Mouse (Mus musculus) embryonic facial prominence, embryonic 12.5 days (tissue): ENCODE data around the gene Kcnn4. TPM values are rescaled to one million over a fixed set of nuclear protein-coding genes. Genes with fewer than 3 reads are reported as not detected.
A peak's percentile ranks its signal among the peaks of the same experiment; 100 is the strongest.
"Not testable (repeated sequence)": the region's sequence is repeated elsewhere in the genome, so short reads cannot be mapped to it uniquely, and the experiment has no call there.

Source experiments
- ATAC-seq: fragments of 200-750 bp; cut with Nextera tagmentation; 2 replicates; pipeline ENCODE4 v1.8.0; 2017; ENCODE audit not compliant: insufficient number of reproducible peaks, insufficient read depth, low FRiP score, low TSS enrichment
- H3K27ac ChIP-seq: fragments of 300-500 bp; sonication (generic); 2 replicates; pipeline ENCODE4 v1.5.1; 2016; ENCODE audit warnings: mild to moderate bottlenecking
- H3K27me3 ChIP-seq: fragments of 300-500 bp; sonication (generic); 2 replicates; pipeline ENCODE4 v1.6.1; 2016; ENCODE audit warnings: mild to moderate bottlenecking, moderate library complexity
- H3K36me3 ChIP-seq: fragments of 300-500 bp; sonication (generic); 2 replicates; pipeline ENCODE4 v1.6.1; 2016; ENCODE audit warnings: mild to moderate bottlenecking
- H3K4me1 ChIP-seq: fragments of 300-500 bp; sonication (generic); 2 replicates; pipeline ENCODE4 v1.6.1; 2016
- H3K4me2 ChIP-seq: fragments of 300-500 bp; sonication (generic); replicated peaks from 2 replicates; pipeline ENCODE4 v1.6.1; 2016; ENCODE audit warnings: mild to moderate bottlenecking, moderate library complexity
- H3K4me3 ChIP-seq: fragments of 300-500 bp; sonication (generic); 2 replicates; pipeline ENCODE4 v1.5.1; 2016; ENCODE audit warnings: mild to moderate bottlenecking
- H3K9ac ChIP-seq: fragments of 300-500 bp; sonication (generic); 2 replicates; pipeline ENCODE4 v1.6.1; 2016; ENCODE audit warnings: mild to moderate bottlenecking, moderate library complexity
- H3K9me3 ChIP-seq: fragments of 300-500 bp; sonication (generic); 2 replicates; pipeline ENCODE4 v1.6.1; 2016; ENCODE audit warnings: mild to moderate bottlenecking, moderate library complexity
- WGBS: fragments of 180-500 bp; shearing (Covaris S2); methylation state at CpG from one replicate; pipeline ENCODE4 v1.1.7; 2016; 5-methylcytosine and 5-hydroxymethylcytosine counted together
- polyA plus RNA-seq: library from polyadenylated mRNA; unstranded; fragments of >200 nt; fragmentation: Nextera tagmentation; extraction: Ambion mirVana; gene quantifications from 2 replicates; pipeline ENCODE4 v1.2.1, GENCODE M21; 2016

Gene Kcnn4
- polyA plus RNA-seq, 1 experiment from 2014 or later = 2.0 TPM

DNA sequence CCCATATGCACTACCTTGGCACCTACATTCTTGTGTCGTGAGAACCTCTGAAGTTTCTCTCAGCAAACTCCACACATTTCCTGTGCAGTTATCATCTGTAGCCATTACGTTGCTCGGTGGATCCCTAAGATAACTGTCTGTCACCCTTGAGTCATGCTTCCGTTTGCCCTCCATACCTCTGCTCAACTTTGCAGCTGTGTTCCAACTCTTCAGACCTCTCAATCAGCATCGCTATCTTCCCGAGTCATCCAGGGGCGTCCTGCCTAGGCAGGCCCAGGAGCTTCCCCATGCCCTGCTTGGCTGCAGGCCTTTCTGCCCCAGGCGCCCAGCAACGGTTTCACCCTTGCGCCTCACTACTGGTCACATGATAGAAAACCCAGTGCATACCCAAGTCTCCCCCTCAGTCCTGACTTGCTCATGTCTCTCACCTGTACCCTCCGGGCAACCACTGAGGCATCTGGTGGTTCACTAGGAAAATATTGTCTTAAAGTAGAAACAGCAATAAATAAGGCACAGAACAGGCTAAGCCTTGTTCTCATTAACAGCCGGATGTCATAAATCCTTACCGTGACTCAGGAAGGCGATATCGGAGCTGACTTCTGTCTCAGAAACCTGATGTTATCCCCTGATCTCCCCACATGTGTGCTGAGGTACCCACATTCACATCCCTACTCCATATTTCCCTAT, 24.6 kb downstream of the Kcnn4 start:
- H3K9ac ChIP-seq = no peak overlapping the region
- no peaks in the 10 kb centered on the region for H3K9me3 ChIP-seq
- no peak overlapping the region for H3K27ac ChIP-seq
- H3K4me3 ChIP-seq = no peak overlapping the region
- no peaks in the 10 kb centered on the region for H3K27me3 ChIP-seq
- WGBS = 67% methylated on average over 15 of the region's 15 CpGs
- no peak for ATAC-seq
- H3K36me3 ChIP-seq = no peaks in the 10 kb centered on the region
- no peak overlapping the region for H3K4me2 ChIP-seq
- H3K4me1 ChIP-seq = peaks cover 18% of the 10 kb centered on the region; the same call in 1 of the 2 replicates

DNA sequence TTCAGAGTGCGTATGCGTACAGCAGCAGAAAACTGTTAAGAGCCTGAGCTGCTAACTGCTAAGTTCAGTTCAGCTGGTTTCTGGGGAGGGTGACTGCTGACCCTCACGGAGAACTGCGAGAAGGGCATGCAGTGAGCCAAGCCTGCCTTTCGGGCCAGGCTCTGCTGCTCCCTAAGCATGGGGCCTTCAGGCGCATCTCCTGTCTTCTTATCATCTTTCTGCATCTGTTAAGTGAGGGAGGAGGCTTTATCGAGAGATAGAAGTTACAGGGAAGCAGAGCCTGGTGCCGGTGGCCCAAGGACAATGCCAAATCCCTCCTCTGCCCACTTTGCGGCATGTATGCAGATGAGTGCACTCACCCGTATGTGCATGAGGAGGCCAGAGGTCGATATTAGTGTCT, 26.8 kb downstream of the Kcnn4 start:
- H3K36me3 ChIP-seq = no peaks in the 10 kb centered on the region
- H3K27me3 ChIP-seq = no peaks in the 10 kb centered on the region
- 78% methylated on average over 11 of the region's 11 CpGs for WGBS
- H3K27ac ChIP-seq = no peak overlapping the region
- no peaks in the 10 kb centered on the region for H3K9me3 ChIP-seq
- H3K4me3 ChIP-seq = no peak overlapping the region
- ATAC-seq = no peak
- H3K9ac ChIP-seq = 0 out of 2 replicates have a peak overlapping the region, but pooled peaks have one; percentile 15
- no peak overlapping the region for H3K4me2 ChIP-seq
- peaks cover 4% of the 10 kb centered on the region; the same call in 1 of the 2 replicates for H3K4me1 ChIP-seq

DNA sequence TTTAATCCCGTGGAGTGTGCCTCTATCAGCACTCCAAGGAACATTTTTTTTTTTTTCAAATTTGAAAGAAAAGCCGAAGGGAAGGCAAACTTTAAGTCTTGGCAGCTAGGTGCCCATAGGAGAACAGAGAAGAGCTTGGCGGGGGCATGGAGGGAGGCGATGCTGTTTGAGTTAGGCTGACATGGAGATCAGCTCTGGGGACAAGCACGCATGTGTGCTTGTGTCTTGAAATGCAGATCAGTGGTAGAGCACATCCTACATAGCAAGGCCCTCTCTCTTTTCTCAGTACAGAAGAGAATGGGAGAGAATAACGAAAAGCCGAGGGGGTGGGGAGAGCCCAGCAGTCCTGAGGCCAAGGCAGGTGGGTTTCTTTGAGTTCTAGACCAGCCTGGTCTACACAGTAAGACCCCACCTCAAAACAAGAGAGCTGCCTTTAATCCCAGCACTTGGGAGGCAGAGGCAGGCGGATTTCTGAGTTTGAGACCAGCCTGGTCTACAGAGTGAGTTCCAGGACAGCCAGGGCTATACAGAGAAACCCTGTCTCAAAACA, 28.4 kb downstream of the Kcnn4 start:
- Histone ChIP-seq H3K36me3 (0 out of 2 replicates have a peak, but pooled peaks cover 5% of the 10 kb centered on the region), H3K4me1 (peaks cover 4% of the 10 kb centered on the region; the same call in 1 of the 2 replicates), H3K27me3 (no peaks in the 10 kb centered on the region), H3K27ac (no peak overlapping the region), H3K9me3 (0 out of 2 replicates have a peak, but pooled peaks cover 3% of the 10 kb centered on the region), H3K9ac (no peak overlapping the region), H3K4me3 (no peak overlapping the region), H3K4me2 (no peak overlapping the region)
- WGBS = 92% methylated on average over 8 of the region's 8 CpGs
- ATAC-seq = no peak

DNA sequence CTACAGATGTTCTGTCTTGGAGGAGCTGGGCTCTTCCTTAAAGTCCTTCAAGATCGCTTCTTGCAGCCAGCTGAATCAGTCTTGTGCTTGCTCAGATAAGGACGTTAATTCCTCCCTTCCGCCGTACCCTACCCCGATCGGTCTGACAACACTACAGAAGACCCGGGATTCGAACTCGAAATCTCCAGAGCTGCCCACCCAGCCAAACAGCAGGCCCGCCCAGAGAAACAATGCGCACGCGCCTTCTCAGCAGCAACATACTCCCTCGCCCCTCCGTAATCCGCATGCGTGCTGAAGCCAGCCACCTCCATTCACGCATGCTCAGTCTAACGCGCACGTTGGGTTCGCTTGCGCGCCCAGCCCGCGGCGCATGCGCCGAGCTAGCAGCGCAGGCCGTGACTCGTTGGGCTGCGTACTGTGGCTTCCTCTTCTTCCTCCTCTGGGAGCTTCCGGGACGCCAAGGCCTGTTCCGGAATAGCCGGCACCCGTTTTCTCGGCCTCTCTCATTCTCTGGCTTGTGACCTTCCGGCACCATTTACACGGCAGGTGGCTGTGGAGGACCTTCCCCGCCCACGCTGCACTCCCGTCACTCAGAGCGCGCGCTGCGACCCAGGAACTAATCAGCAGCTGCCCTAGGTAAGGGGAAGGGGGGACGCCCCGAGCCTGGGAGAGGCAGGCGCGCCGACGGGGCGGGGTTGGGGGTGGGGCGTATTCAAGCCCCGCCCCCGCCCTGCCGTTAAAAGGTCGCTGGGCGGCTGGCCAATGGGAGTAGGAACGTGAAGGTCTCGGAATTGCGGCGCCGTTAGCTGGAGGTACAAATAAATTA, 29.4 kb downstream of the Kcnn4 start, which contains the start of gene Smg9:
Smg9 (plus strand) TSS at position 364 of the 826 bp plus-strand sequence.
- Histone ChIP-seq H3K36me3 (peaks cover 10% of the 10 kb centered on the region; the same call in 1 of the 2 replicates), H3K9me3 (0 out of 2 replicates have a peak, but pooled peaks cover 3% of the 10 kb centered on the region), H3K27ac (peak within 1 kb of the TSS; percentile 97), H3K4me1 (peaks cover 4% of the 10 kb centered on the region; the same call in 1 of the 2 replicates), H3K4me2 (peak within 1 kb of the TSS; percentile 55), H3K4me3 (peak within 1 kb of the TSS; percentile 59), H3K9ac (peak within 1 kb of the TSS; percentile 52), H3K27me3 (no peaks in the 10 kb centered on the region)
- WGBS = 3% methylated on average over 66 of the region's 66 CpGs
- ATAC-seq = peak; percentile 95

DNA sequence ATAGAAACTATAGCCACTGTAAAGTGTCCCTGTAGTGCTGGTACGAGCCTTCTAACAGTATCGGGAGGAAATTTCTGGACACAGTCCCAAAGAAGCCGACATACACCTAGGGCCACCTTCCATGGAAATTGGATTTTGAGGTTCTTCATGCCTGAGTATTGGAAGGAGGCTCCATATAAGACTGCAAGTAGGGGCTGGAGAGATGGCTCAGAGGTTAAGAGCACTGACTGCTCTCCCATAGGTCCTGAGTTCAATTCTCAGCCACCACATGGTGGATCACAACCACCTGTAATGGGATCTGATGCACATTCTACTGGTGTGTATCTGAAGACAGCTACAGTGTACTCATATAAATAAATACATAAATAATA, 30.0 kb downstream of the Kcnn4 start:
- ATAC-seq = 0 out of 2 replicates have a peak, but pooled peaks have one; percentile 1
- Histone ChIP-seq H3K27ac (peak overlapping the region; percentile 97), H3K9ac (peak overlapping the region; percentile 52), H3K4me1 (no peaks in the 10 kb centered on the region; the same call in 1 of the 2 replicates), H3K36me3 (peaks cover 16% of the 10 kb centered on the region; the same call in 1 of the 2 replicates), H3K9me3 (0 out of 2 replicates have a peak, but pooled peaks cover 3% of the 10 kb centered on the region), H3K4me2 (peak overlapping the region; percentile 55), H3K27me3 (no peaks in the 10 kb centered on the region), H3K4me3 (peak overlapping the region; percentile 59)
- 14% methylated on average over 3 of the region's 3 CpGs for WGBS

- H3K9me3 ChIP-seq, ATAC-seq, H3K9ac ChIP-seq, H3K27me3 ChIP-seq, H3K27ac ChIP-seq, H3K4me1 ChIP-seq: not testable (repeated sequence)
- peak overlapping the region; percentile 59; the same call in 1 of the 2 replicates for H3K4me3 ChIP-seq
- H3K36me3 ChIP-seq = peaks cover 20% of the 10 kb centered on the region; the same call in 1 of the 2 replicates
- WGBS = 95% methylated on average over 4 of the region's 4 CpGs
- H3K4me2 ChIP-seq = peak overlapping the region; percentile 55
These were observed 30.4 kb downstream of the Kcnn4 start for GRCm38 (mm10) chr7:24400489-24400888.

DNA sequence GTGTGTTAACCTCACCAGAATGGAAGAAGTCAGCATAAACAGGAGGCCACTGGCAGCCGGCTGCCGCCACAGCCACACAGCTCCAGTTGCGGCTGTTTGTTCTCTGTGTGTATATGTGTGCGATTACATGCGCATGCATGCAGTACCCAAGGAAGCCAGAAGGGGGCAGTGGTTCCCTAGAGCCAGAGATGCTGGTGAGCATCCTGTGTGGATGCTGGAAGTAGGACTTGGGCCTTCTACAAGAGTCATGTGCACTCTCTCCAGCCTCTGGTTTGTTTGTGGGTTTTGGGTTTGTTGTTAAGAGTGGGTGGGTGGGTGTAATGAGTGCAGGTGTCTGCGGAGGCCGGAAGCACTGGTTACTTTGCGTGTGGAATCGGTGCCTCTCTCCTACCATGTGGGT, 32.8 kb downstream of the Kcnn4 start:
- H3K4me1 ChIP-seq = no peaks in the 10 kb centered on the region
- no peak overlapping the region for H3K4me2 ChIP-seq
- no peaks in the 10 kb centered on the region for H3K27me3 ChIP-seq
- 0 out of 2 replicates have a peak, but pooled peaks cover 3% of the 10 kb centered on the region for H3K9me3 ChIP-seq
- peaks cover 33% of the 10 kb centered on the region for H3K36me3 ChIP-seq
- no peak for ATAC-seq
- H3K4me3 ChIP-seq = no peak overlapping the region
- WGBS = 98% methylated on average over 9 of the region's 9 CpGs
- H3K27ac ChIP-seq = no peak overlapping the region
- no peak overlapping the region for H3K9ac ChIP-seq

GRCm38 (mm10) chr7:24405649-24406048, 35.6 kb downstream of the Kcnn4 start:
- H3K27ac ChIP-seq = no peak overlapping the region
- no peak overlapping the region for H3K9ac ChIP-seq
- H3K4me2 ChIP-seq = no peak overlapping the region
- H3K4me3 ChIP-seq = no peak overlapping the region
- WGBS = 94% methylated on average over 13 of the region's 13 CpGs
- H3K36me3 ChIP-seq = peaks cover 33% of the 10 kb centered on the region
- no peaks in the 10 kb centered on the region for H3K27me3 ChIP-seq
- H3K9me3 ChIP-seq = 0 out of 2 replicates have a peak, but pooled peaks cover 3% of the 10 kb centered on the region
- no peaks in the 10 kb centered on the region for H3K4me1 ChIP-seq
- no peak for ATAC-seq

- Histone ChIP-seq H3K36me3 (peaks cover 33% of the 10 kb centered on the region), H3K4me3 (no peak overlapping the region), H3K4me1 (no peaks in the 10 kb centered on the region), H3K9me3 (0 out of 2 replicates have a peak, but pooled peaks cover 3% of the 10 kb centered on the region), H3K9ac (no peak overlapping the region), H3K27me3 (no peaks in the 10 kb centered on the region), H3K27ac (no peak overlapping the region), H3K4me2 (no peak overlapping the region)
- WGBS = 49% methylated on average over 5 of the region's 5 CpGs
- ATAC-seq = peak; percentile 24; the same call in 1 of the 2 replicates
These were observed 36.7 kb downstream of the Kcnn4 start for GRCm38 (mm10) chr7:24406528-24407344.

- H3K9me3 ChIP-seq = no peaks in the 10 kb centered on the region
- no peak overlapping the region for H3K27ac ChIP-seq
- no peak for ATAC-seq
- H3K4me2 ChIP-seq = no peak overlapping the region
- no peaks in the 10 kb centered on the region for H3K4me1 ChIP-seq
- H3K4me3 ChIP-seq = no peak overlapping the region
- 97% methylated on average over 9 of the region's 9 CpGs for WGBS
- no peak overlapping the region for H3K9ac ChIP-seq
- H3K36me3 ChIP-seq = peaks cover 35% of the 10 kb centered on the region
- H3K27me3 ChIP-seq = no peaks in the 10 kb centered on the region
These were observed 38.1 kb downstream of the Kcnn4 start for GRCm38 (mm10) chr7:24408186-24408585.

DNA sequence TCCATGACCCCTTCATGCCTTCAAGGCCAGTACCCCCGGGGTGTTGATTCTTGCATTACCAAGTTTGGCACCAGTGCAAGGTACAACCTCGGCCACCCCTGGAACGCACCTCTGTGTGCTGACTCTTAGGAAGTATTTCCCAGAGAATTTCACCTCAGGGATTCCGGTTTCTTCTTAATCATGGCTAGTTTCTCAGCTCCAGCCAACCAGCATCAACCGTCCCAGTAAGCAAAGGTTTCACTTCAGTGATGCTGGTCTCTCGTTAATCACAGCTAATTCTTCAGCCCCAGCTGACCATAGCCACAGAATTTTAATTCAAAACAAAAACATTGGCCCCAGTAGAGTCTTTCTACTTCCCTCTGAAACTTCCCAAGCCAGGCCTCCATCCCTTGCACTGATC, 40.1 kb downstream of the Kcnn4 start:
- no peak overlapping the region for H3K4me3 ChIP-seq
- H3K27ac ChIP-seq = no peak overlapping the region
- no peaks in the 10 kb centered on the region for H3K4me1 ChIP-seq
- WGBS = 91% methylated on average over 6 of the region's 6 CpGs
- no peak overlapping the region for H3K9ac ChIP-seq
- H3K27me3 ChIP-seq = no peaks in the 10 kb centered on the region
- H3K36me3 ChIP-seq = peaks cover 24% of the 10 kb centered on the region
- ATAC-seq = no peak
- H3K9me3 ChIP-seq = no peaks in the 10 kb centered on the region
- H3K4me2 ChIP-seq = no peak overlapping the region
